Mouse (Mus musculus): ENCODE measurements around the gene Dcp1b.

The Dcp1b gene

DNA sequence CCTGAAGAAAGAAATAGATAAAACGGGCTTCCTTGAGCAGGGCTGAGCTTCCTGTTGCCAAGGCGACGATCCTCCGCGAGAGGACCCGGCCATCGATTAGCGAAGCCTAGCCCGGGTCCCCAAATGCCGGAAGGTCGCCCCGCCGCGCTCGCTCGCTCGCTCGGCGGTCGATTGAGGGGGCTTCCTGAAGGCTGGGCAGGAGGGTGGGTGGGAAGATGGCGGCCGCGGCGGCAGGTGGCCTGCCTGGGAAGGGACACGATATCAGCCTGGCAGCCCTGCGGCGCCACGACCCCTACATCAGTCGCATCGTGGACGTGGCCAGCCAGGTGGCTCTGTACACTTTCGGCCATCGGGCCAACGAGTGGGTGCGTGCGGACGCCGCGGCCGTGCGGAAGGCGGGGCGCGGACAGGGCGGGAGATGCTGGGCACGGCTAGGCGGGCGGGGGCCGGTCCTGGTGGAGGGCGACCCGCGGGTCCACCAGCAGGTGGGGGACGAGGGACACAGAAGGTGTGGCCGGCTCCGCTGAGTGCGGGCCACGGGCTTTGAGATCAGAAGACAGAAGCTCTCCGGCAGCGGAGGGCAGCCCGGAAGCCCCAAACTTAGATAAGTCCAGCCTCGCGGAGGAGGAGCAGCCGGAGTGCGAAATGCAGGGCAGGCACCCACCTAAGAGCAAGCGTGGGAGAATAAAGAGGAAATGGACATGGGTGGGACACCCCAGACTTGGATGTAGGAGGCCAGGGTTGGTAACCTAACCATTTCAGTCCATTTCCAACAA is at the start of gene Dcp1b:
Gene Dcp1b (plus strand): TSS at position 176 of the 776 bp plus-strand sequence.
- DNase-seq: peak; percentile 87 to 88

DNA sequence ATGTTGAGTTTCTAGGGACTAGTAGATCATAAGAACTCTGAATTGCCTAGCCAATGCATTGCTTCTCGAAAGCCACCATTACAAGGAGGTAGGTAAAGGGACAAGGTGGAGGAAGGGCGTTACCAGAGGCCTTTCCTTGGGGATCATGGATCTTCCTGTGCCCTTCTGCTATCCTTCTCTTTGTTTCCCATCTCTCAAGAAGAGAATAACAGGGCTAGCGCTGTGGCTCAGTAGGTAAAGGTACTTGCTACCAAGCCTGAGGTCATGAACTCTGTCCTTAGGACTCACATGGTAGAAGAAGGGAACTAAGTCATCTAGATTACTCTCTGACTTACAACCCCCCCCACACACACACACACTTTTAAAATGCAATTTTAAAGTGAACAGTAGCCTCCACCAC is 48.1 kb upstream of the Dcp1b start:
- DNase-seq: no peak

DNA sequence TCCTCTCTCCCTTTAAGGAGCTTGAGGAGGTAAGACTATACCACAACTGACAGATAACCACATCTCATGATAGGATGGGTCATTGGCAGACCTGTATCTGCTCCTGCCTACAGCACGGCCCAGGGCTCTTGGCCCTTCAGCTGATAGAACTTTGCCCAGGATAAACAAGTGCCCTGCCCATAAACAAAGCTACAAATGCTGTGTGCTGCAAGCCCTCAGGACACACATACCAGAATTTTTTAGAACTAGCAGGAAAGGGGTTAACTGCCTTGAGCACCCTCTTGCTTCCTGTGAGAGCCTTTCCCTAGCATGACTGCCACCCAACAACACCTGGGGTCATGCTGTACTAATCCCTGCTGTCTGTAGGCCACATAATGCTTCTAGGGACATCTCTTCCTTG is 47.0 kb upstream of the Dcp1b start:
- DNase-seq: no peak

DNA sequence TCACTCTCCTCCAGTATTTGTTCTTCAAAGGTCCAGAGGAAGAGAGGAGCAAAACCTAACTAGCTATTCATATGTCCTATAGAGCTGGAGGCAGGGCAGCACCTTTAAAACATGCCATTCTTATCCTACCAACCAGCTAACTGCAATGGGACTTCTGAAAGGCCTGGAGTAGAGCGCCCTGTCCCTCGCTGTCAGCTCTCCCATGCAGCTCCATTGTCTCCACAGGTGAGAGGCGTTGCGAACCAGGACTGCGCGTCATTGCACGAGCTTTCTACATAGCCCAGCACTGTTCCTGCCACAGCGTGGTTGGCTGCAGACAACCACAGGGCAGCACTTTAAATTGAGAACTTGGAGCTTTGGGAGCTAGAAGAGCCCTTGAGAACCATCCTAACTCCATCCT is 46.5 kb upstream of the Dcp1b start:
- no peak for DNase-seq

DNA sequence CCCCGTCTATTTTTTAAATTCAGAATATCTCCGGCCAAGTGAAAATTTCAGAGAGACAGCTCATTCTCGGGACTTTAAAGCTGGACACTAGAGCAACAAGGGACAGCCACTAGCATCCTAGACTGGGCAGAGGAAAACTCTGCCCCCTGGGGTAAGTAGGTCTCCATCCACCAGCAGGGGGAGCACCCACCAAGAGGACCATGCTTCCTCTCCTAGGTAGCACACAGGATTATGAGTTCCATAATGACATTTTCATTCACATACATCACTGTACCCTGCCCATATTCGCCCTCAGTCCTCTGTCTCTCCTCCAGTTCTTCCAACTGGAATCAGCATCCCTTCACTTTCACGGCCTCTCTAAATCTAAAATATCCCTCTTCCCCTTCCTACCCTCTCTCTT is 45.4 kb upstream of the Dcp1b start:
- peak; percentile 37 to 38 for DNase-seq

DNA sequence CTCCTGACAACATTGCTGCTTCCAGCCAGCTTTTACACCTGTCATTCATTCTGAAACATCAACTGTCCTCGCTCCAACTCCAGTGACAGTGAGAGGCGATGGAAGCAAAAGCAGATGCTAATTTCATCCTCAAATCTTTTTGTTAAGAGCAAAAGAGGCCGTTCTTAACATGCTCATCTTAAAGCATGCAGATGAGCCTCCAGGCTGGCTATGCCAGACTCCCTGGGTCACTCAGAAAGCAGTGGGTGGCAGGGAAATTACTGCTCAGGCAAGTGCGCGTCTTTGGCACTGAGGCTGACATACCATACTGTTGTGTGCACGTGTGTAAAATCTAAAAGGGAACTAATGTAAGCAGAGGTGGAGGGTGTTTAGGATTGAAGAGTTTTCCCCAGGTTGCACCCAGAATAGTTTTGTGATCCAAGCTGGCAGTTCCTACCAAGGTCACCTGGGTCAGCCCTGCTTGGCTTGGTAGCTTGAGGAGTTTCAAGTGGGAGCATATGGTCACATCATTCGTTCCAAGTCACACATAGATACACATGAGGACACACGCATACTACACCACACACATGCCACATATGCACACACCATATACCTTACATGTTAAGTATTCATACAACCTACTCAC is 42.8 kb upstream of the Dcp1b start:
- no peak for DNase-seq

DNA sequence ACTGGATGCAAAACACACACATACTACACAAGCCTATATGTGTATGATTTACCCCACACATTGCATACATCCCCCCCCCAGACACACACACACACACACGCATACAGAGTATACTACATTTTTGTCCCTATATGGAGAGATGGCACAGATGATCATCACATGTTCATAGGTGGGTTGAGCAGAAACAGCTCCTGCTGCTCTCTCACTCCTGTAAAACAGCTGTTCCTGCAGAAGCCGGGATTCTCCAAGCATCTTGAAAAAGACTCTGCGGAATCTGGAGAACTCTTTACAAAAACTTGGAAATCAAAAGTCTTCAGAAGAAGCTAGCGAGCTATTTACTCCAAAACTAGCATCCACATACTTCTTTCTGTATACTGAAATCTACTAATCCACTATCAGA is 42.2 kb upstream of the Dcp1b start:
- DNase-seq: no peak

DNA sequence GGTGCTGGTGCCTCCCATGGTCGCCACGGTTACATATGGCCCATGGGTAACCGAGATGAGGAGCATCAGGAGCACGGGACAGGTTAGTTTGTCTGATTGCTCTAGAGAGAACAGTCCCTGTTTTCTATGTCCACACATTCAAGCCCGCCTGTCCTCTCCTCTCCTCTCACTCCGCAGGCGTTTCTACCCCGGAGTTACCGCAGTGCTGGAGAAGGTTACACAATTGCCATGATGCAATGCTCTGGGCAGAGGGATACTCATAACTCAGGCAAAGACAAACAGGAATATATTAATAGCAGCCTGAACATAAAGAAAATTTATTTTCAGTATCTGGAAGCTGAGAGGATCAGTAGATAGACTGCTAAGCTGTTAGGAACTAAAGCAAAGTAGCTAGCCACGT is 37.3 kb upstream of the Dcp1b start:
- no peak for DNase-seq

DNA sequence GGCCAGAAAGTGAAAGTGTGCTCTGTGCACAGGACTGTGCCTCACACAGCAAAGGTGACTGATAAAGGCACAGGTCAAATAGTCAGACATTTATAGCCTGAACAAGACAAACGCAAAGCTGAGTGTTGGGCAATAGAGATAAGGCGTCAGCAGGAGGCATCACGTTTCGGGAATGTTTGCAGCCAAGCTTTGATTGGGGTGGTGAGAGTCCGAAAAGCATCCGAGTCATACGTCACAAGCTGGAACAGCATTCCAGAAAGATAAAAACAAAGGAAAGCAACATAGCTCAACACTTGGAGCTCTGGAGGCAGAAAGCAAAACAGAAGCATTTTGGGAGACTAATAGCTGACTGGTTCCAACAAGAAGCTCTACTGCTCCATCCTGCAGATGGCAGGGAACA is 35.5 kb upstream of the Dcp1b start:
- no peak for DNase-seq

DNA sequence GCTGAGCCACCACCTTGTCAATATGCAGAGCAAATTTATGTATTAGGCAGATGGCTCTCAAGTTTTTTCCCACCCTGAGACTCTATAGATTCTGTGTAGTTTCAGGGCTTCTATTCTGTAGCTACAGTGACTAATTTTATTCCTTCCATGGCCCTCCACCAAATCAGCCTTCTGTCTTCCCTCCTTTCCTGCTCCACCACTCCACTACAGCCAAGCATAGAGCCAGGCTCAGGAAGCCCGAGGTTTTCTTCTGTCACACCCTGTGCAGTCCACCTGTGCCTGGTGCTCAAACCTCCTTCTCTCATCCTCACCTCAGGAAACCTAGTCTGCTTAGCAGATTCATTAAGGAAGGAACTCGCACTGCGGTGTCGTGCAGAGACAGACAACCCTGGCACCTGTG is 29.9 kb upstream of the Dcp1b start:
- no peak for DNase-seq

DNA sequence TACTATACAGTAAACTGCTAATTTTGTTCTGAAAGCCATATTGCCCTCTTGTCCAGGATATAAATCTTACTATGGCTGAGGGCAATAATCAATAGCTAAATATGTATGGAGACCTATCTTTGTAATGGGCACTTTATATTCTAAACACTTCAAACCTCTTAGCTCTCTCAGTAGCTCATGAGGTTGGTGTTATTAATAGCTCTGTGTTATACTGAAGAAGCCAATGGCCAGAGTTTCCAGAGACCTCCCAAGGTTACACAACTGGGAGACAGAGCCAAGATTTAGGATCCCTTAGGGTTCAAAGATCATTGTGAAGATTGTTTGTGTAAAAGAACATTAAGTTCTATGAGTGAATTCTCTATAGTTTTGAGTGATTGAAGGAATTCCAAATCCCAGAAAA is 9.4 kb upstream of the Dcp1b start:
- no peak for DNase-seq

DNA sequence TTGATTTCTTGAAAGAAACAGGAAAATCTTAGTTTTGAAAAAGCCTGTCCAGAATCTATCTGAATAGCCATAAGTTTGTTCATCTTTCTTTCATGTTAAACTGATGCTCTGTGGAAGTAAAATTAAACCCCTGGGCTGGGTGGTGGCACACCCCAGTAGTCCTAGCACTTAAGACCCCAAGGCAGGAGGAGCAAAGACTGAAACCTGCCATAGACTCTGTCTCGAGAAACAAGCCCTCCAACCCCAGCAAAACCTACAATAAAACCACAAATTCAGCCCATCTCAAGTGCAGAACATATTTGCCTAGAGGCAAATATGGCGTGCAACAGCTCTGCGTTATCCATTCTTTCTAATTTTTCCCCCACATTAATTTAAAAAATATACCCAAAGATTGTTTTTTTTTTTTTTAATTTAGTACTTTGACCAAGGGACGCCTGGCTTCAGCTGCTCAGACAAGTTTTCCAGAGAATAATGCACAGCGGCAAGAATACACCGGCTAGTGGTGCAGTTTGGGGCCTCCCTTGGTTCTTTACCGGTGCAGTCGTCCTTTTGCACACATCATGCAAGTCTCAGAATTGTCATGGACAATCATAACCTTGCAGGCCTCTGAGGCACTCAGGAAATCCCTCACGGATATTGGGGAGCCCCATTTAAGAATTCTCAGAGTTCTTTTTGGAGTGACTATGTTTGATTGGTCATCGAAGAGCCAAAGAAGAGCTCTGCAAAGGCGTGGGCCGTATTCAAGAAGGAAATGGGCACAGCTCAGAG is 562 bp upstream of the Dcp1b start:
- DNase-seq: no peak

DNA sequence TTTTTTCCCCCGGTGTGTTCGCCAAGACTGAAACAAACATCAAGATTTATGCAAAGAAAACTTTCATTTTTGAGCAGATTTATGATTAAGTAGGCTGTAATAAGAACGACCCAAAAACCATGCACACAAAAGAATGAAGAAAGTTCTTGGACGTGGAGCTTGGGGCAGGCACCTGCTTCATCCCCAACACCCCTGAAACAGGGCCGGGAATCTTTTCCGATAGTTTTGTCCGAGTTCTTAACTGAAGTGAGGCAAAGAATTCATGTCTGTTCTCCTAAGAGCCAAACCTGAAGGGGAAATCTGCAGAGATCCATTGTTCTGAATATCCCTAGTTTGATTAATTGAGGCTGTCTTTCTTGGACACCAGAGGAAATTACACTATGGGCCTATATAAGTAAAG is 1.1 kb downstream of the Dcp1b start:
- DNase-seq: no peak

DNA sequence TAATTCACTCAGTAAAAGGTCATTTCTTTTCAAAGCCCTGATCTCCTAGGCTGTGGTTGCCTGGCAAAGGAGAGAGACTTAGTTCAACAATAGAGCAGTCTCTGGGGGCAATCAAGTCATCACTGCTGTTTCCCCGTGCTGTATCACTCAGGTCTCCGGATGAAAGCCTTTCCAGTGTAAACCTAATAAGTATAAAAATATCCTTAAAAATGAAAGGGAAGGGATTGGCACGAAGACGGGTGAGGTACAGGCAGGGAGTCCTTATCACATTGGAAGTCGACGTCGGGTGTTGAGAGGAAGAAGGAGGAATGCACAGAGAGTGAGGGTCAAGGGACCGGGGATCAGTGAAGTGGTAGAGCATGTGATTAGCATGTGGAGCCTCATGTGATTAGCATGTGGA is 2.0 kb downstream of the Dcp1b start:
- DNase-seq: no peak

DNA sequence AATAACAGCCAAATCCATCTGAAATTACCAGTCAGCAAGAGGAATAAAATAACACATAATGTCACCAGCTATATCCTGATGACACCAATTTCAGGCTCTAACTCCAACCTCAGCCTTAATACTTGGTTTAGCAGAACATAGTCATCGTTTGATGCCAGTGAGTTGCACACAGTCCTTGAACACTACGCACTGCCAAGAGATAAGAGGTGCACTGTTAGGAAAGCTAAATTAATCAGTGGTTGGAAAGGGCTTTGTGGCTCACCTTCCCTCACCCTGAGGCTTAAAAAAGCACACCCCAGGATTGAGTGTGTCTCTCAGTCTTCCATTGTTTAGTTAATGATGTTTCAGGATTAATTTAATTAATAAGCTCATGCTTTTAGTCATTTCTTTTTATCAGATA is 5.1 kb downstream of the Dcp1b start:
- no peak for DNase-seq

DNA sequence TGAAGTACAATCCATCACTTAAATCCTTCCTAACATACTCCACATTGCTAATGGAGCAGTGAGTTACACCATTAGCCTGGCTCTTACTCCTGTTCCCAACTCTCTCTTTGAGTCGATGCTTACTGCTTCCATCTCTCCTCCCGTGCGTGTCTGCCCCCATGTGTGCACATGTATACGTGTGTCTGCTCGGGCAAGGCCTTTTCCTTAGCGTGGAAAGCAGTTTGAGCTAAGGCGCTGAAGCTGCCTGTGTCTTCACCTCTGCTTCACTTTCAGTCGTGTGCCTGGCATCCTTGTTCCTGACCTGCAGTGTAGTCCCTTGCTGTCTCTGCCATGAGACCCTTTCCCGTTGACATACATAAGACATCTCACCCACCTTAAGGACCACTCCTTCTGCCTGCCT is 7.2 kb downstream of the Dcp1b start:
- no peak for DNase-seq

DNA sequence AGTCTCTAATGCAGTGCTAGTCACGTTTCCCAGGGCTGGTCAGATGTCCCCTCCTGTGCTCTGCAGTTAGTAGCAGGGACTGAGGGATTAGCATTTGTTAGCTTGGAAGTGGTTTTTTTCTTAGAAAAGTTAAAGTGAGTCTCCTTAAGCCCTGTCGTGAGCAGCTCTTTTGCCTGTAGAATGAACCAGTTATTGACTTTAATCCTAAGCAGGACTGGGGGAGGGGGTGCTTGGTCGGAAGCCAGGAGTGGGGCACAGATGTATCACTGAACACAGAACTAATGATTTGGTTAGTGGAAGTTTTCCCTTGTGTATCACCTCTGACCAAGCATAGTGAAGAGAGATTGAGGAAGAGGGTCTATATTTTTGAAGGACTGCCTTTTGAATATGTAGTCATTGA is 8.7 kb downstream of the Dcp1b start:
- DNase-seq: no peak

DNA sequence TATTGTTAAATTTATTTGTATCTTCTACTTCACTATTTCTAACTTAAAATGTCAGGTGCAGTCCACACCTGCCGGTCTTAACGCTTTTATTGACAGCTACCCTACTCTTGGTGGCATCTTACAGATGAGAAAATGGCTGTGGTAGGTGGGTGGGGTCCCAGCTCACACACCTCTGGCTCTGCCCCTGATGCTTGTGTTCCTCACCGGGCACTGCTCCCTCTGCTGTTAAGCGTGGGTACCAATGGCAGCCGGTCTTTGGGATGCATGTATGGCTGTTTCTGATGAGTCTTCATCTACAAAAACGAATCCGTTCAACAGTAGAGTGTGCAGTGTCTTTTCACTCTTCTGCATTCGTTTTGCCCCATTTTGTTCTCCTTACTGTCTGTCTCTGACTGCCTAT is 11.6 kb downstream of the Dcp1b start:
- peak; percentile 41 to 44 for DNase-seq

DNA sequence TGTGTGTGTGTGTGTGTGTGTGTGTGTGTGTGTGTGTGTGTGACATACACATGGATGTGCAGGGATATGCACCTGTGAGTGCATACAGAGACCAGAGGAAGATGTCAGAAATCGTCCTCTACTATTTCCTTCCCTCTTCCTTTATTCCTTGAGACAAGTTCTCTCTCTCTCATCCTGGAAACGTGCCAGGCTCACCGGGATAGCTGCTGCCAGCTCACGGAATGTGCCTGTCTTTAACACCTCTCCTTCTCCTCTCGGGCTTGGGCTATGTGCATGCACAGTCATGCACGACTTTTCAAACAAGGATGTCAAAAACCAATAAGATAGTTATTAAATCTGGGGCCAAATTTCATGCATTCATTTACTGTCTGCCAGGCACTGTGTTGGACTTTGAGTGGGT is 12.6 kb downstream of the Dcp1b start:
- peak; percentile 28 to 30 for DNase-seq

DNA sequence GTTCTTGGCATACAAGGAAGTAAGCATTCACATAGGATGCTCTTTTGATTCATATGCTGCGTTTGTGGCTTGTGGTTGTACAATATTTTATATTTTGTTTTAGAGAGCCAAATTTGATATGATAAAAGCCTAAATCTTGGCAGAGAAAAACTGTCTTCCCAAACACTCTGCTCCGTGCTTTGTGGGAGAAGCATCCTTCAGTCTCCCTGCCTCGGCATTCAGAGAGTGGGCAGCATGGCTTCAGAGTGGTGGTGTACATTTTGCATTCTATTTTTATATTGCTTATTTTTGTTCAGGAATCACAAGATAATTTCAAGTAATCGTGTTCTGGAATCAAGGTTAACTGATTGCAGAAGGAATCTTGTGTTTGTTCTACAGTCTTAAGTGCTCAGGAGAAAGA is 16.4 kb downstream of the Dcp1b start:
- no peak for DNase-seq

DNA sequence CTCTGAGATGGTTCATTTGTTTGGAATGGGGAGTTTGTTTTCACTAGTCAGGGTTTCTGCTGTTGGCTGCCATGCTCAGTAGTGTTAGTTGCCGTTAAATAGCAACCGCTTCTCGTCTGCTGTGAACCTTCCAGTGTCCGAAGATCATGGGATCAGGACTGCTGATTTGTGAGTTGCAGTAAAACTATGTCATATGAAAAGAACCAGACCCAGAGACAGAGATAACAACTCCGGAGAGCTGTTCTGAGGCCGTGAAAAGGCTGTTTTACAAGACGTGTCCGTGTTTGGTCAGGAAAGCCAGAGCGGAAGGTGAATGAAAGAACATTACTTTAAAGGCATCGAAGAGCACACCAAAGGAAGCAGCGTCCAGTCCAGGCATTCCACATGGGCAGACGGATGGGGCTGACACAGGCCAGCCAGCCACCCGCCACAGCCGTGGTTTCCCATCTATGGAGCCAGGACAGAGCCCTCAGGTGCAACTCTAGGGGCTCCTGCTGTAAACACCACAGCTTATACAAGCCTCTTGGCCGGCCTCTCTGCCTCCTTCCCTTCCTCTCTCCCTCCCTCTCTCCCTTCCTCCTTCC is 18.6 kb downstream of the Dcp1b start:
- no peak for DNase-seq

DNA sequence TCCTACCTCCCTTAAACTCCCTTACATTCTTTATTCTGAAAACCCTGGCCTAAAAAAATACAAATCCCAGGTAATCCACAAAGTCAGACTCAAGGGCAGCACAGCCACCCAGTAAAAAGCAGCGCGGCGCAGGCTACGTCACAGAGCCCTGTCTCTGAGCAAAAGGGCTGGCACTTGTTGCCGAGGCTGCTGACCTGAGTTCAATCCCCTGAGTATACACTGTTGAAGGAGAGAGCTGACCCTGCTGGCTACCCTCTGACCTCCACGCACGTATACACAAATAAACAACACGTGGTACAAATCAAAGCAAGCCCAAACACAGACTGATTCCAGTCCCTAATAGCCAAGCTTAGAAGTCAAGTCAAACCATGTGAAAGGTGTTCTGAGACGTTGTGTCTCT is 19.1 kb downstream of the Dcp1b start:
- DNase-seq: no peak

DNA sequence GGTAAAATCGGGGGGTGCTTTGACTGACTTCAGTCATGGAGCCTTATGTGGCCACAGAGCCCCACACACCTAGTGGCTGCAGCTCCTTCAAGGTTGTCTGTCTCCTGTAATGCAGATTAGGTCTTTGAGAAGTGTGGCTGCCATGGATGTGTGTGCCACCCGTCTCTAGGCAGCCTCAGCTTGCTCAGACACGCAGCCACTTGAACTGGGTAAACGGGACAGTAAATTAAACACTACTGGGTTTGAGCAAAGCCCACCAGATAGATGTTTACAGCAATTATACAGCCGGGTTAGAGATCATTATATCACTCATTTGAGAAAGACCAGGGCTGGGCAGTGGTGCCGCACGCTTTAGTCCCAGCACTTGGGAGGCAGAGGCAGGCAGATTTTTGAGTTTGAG is 19.5 kb downstream of the Dcp1b start:
- DNase-seq: no peak

Measured in cerebellum, adult 18-20 months (tissue).